Mouse (Mus musculus): Measurements from ENCODE around the gene Nav3.

- TF ChIP-seq CTCF (IDR thresholded peaks at IDR 0.05; ENCODE audit: extremely low read depth, insufficient read depth, low read length) = no peak
- no peak for TF ChIP-seq POLR2A (IDR thresholded peaks at IDR 0.05; ENCODE audit: extremely low read depth, insufficient read depth, low read length)
These were observed 686.9 kb downstream of the Nav3 start for GRCm38 (mm10) chr10:109769092-109769491.
